Mouse (Mus musculus): ENCODE data around the gene Ubqln4. TPM values are rescaled to one million over a fixed set of nuclear protein-coding genes. Genes with fewer than 3 reads are reported as not detected.

Ubqln4 gene
- polyA plus RNA-seq, 1 experiment from 2014 or later = 46.3 TPM

- DNase-seq (ENCODE audit: low spot score) = no peak
- no peak for ATAC-seq (ENCODE audit: low read depth)
- 66% methylated on average over 5 of the region's 5 CpGs for WGBS
- Histone ChIP-seq H3K4me3 (ENCODE audit: low read depth, low read length) (no peak overlapping the region), H3K9ac (ENCODE audit: low read depth, low read length) (no peak overlapping the region), H3K4me1 (ENCODE audit: control insufficient read depth, insufficient read depth, low read length) (peaks cover under 1% of the 10 kb centered on the region), H3K4me2 (ENCODE audit: low read depth, low read length) (no peak overlapping the region), H3K9me3 (ENCODE audit: control insufficient read depth, low read length) (no peaks in the 10 kb centered on the region), H3K27me3 (replicated peaks; ENCODE audit: control insufficient read depth, insufficient read depth, low read length) (no peaks in the 10 kb centered on the region), H3K36me3 (ENCODE audit: control insufficient read depth, insufficient read depth, low read length) (peaks cover 25% of the 10 kb centered on the region), H3K27ac (replicated peaks; ENCODE audit: low read depth, low read length) (no peak overlapping the region)
These were observed 9.7 kb upstream of the Ubqln4 start for GRCm38 (mm10) chr3:88543651-88544410.

- Histone ChIP-seq H3K4me2 (ENCODE audit: low read depth, low read length) (no peak overlapping the region), H3K4me3 (ENCODE audit: low read depth, low read length) (no peak overlapping the region), H3K9ac (ENCODE audit: low read depth, low read length) (no peak overlapping the region), H3K27me3 (replicated peaks; ENCODE audit: control insufficient read depth, insufficient read depth, low read length) (no peaks in the 10 kb centered on the region), H3K36me3 (ENCODE audit: control insufficient read depth, insufficient read depth, low read length) (peaks cover 21% of the 10 kb centered on the region), H3K9me3 (ENCODE audit: control insufficient read depth, low read length) (no peaks in the 10 kb centered on the region), H3K4me1 (ENCODE audit: control insufficient read depth, insufficient read depth, low read length) (no peaks in the 10 kb centered on the region; the same call in 1 of the 2 replicates), H3K27ac (replicated peaks; ENCODE audit: low read depth, low read length) (no peak overlapping the region)
- DNase-seq (ENCODE audit: low spot score) = no peak
- ATAC-seq (ENCODE audit: low read depth) = no peak
- WGBS = 33% methylated on average over 5 of the region's 5 CpGs
These were observed 9.0 kb upstream of the Ubqln4 start for GRCm38 (mm10) chr3:88544514-88544913.

GRCm38 (mm10) chr3:88544955-88545591 is 8.5 kb upstream of the Ubqln4 start:
- H3K27me3 ChIP-seq (replicated peaks; ENCODE audit: control insufficient read depth, insufficient read depth, low read length) = no peaks in the 10 kb centered on the region
- H3K36me3 ChIP-seq (ENCODE audit: control insufficient read depth, insufficient read depth, low read length) = peaks cover 17% of the 10 kb centered on the region
- no peak overlapping the region for H3K27ac ChIP-seq (replicated peaks; ENCODE audit: low read depth, low read length)
- H3K4me2 ChIP-seq (ENCODE audit: low read depth, low read length) = no peak overlapping the region
- no peak overlapping the region for H3K9ac ChIP-seq (ENCODE audit: low read depth, low read length)
- DNase-seq (ENCODE audit: low spot score) (no peak), ATAC-seq (ENCODE audit: low read depth) (no peak)
- 58% methylated on average over 20 of the region's 20 CpGs for WGBS
- H3K4me3 ChIP-seq (ENCODE audit: low read depth, low read length) = no peak overlapping the region
- no peaks in the 10 kb centered on the region for H3K9me3 ChIP-seq (ENCODE audit: control insufficient read depth, low read length)
- no peaks in the 10 kb centered on the region; the same call in 1 of the 2 replicates for H3K4me1 ChIP-seq (ENCODE audit: control insufficient read depth, insufficient read depth, low read length)

GRCm38 (mm10) chr3:88546674-88547418 is 6.7 kb upstream of the Ubqln4 start:
- H3K27me3 ChIP-seq (replicated peaks; ENCODE audit: control insufficient read depth, insufficient read depth, low read length) = no peaks in the 10 kb centered on the region
- ATAC-seq (ENCODE audit: low read depth) = no peak
- H3K27ac ChIP-seq (replicated peaks; ENCODE audit: low read depth, low read length) = no peak overlapping the region
- no peak overlapping the region for H3K4me2 ChIP-seq (ENCODE audit: low read depth, low read length)
- peaks cover 4% of the 10 kb centered on the region for H3K4me1 ChIP-seq (ENCODE audit: control insufficient read depth, insufficient read depth, low read length)
- no peak overlapping the region for H3K9ac ChIP-seq (ENCODE audit: low read depth, low read length)
- no peak overlapping the region for H3K4me3 ChIP-seq (ENCODE audit: low read depth, low read length)
- 72% methylated on average over 5 of the region's 6 CpGs for whole genome bisulfite sequencing
- no peaks in the 10 kb centered on the region for H3K9me3 ChIP-seq (ENCODE audit: control insufficient read depth, low read length)
- H3K36me3 ChIP-seq (ENCODE audit: control insufficient read depth, insufficient read depth, low read length) = no peaks in the 10 kb centered on the region; the same call in 1 of the 2 replicates
- no peak for DNase-seq (ENCODE audit: low spot score)

GRCm38 (mm10) chr3:88548180-88548917 is 5.2 kb upstream of the Ubqln4 start, which contains the start of gene Rab25:
TSS of gene Rab25 (minus strand) at chr3:88548300.
- no peak within 1 kb of the TSS for H3K9ac ChIP-seq (ENCODE audit: low read depth, low read length)
- no peak; the same call in 1 of the 2 replicates for ATAC-seq (ENCODE audit: low read depth)
- 46% methylated on average over 18 of the region's 18 CpGs for WGBS

GRCm38 (mm10) chr3:88551586-88551985 is 2.0 kb upstream of the Ubqln4 start:
- Histone ChIP-seq H3K27ac (replicated peaks; ENCODE audit: low read depth, low read length) (no peak overlapping the region), H3K4me3 (ENCODE audit: low read depth, low read length) (peak overlapping the region; percentile 89), H3K36me3 (ENCODE audit: control insufficient read depth, insufficient read depth, low read length) (peaks cover 12% of the 10 kb centered on the region), H3K27me3 (replicated peaks; ENCODE audit: control insufficient read depth, insufficient read depth, low read length) (no peaks in the 10 kb centered on the region), H3K4me2 (ENCODE audit: low read depth, low read length) (peak overlapping the region; percentile 86), H3K4me1 (ENCODE audit: control insufficient read depth, insufficient read depth, low read length) (peaks cover 13% of the 10 kb centered on the region), H3K9me3 (ENCODE audit: control insufficient read depth, low read length) (no peaks in the 10 kb centered on the region), H3K9ac (ENCODE audit: low read depth, low read length) (peak overlapping the region; percentile 88; the same call in 1 of the 2 replicates)
- DNase-seq (ENCODE audit: low spot score) = no peak
- 93% methylated on average over 4 of the region's 4 CpGs for WGBS
- no peak for ATAC-seq (ENCODE audit: low read depth)

More at GRCm38 (mm10) chr3:88548180-88548917, 5.2 kb upstream of the Ubqln4 start, which contains the start of gene Rab25:
- no peaks in the 10 kb centered on the region; the same call in 1 of the 2 replicates for H3K36me3 ChIP-seq (ENCODE audit: control insufficient read depth, insufficient read depth, low read length)
- peak within 1 kb of the TSS; percentile 6; the same call in 1 of the 2 replicates for H3K27ac ChIP-seq (replicated peaks; ENCODE audit: low read depth, low read length)
- H3K4me2 ChIP-seq (ENCODE audit: low read depth, low read length) = peak within 1 kb of the TSS; percentile 30
- no peak within 1 kb of the TSS for H3K4me3 ChIP-seq (ENCODE audit: low read depth, low read length)
- DNase-seq (ENCODE audit: low spot score) = peak; percentile 76
- peaks cover 9% of the 10 kb centered on the region for H3K4me1 ChIP-seq (ENCODE audit: control insufficient read depth, insufficient read depth, low read length)
- no peaks in the 10 kb centered on the region for H3K27me3 ChIP-seq (replicated peaks; ENCODE audit: control insufficient read depth, insufficient read depth, low read length)
- H3K9me3 ChIP-seq (ENCODE audit: control insufficient read depth, low read length) = no peaks in the 10 kb centered on the region

- H3K4me2 ChIP-seq (ENCODE audit: low read depth, low read length) = peak overlapping the region; percentile 86
These were observed 1.4 kb upstream of the Ubqln4 start for GRCm38 (mm10) chr3:88552082-88552645.

More at GRCm38 (mm10) chr3:88552082-88552645, 1.4 kb upstream of the Ubqln4 start:
- ATAC-seq (ENCODE audit: low read depth) (no peak), DNase-seq (ENCODE audit: low spot score) (no peak)
- peak overlapping the region; percentile 88 for H3K9ac ChIP-seq (ENCODE audit: low read depth, low read length)
- no peaks in the 10 kb centered on the region for H3K9me3 ChIP-seq (ENCODE audit: control insufficient read depth, low read length)
- peaks cover 13% of the 10 kb centered on the region for H3K4me1 ChIP-seq (ENCODE audit: control insufficient read depth, insufficient read depth, low read length)
- H3K36me3 ChIP-seq (ENCODE audit: control insufficient read depth, insufficient read depth, low read length) = peaks cover 18% of the 10 kb centered on the region
- H3K27me3 ChIP-seq (replicated peaks; ENCODE audit: control insufficient read depth, insufficient read depth, low read length) = no peaks in the 10 kb centered on the region
- peak overlapping the region; percentile 89 for H3K4me3 ChIP-seq (ENCODE audit: low read depth, low read length)
- peak overlapping the region; percentile 97; the same call in 1 of the 2 replicates for H3K27ac ChIP-seq (replicated peaks; ENCODE audit: low read depth, low read length)
- 21% methylated on average over 16 of the region's 16 CpGs for WGBS
